Mouse (Mus musculus) embryonic facial prominence, embryonic 12.5 days (tissue): ENCODE results near the gene Qrich2. TPM values are rescaled to one million over a fixed set of nuclear protein-coding genes. Genes with fewer than 3 reads are reported as not detected.
"Not testable (repeated sequence)": the region's sequence is repeated elsewhere in the genome, so short reads cannot be mapped to it uniquely, and the experiment has no call there.

Source experiments
- ATAC-seq: fragments of 200-750 bp; cut with Nextera tagmentation; 2 replicates; pipeline ENCODE4 v1.8.0; 2017; ENCODE audit not compliant: insufficient number of reproducible peaks, insufficient read depth, low FRiP score, low TSS enrichment
- H3K27ac ChIP-seq: fragments of 300-500 bp; sonication (generic); 2 replicates; pipeline ENCODE4 v1.5.1; 2016; ENCODE audit warnings: mild to moderate bottlenecking
- H3K27me3 ChIP-seq: fragments of 300-500 bp; sonication (generic); 2 replicates; pipeline ENCODE4 v1.6.1; 2016; ENCODE audit warnings: mild to moderate bottlenecking, moderate library complexity
- H3K36me3 ChIP-seq: fragments of 300-500 bp; sonication (generic); 2 replicates; pipeline ENCODE4 v1.6.1; 2016; ENCODE audit warnings: mild to moderate bottlenecking
- H3K4me1 ChIP-seq: fragments of 300-500 bp; sonication (generic); 2 replicates; pipeline ENCODE4 v1.6.1; 2016
- H3K4me2 ChIP-seq: fragments of 300-500 bp; sonication (generic); replicated peaks from 2 replicates; pipeline ENCODE4 v1.6.1; 2016; ENCODE audit warnings: mild to moderate bottlenecking, moderate library complexity
- H3K4me3 ChIP-seq: fragments of 300-500 bp; sonication (generic); 2 replicates; pipeline ENCODE4 v1.5.1; 2016; ENCODE audit warnings: mild to moderate bottlenecking
- H3K9ac ChIP-seq: fragments of 300-500 bp; sonication (generic); 2 replicates; pipeline ENCODE4 v1.6.1; 2016; ENCODE audit warnings: mild to moderate bottlenecking, moderate library complexity
- H3K9me3 ChIP-seq: fragments of 300-500 bp; sonication (generic); 2 replicates; pipeline ENCODE4 v1.6.1; 2016; ENCODE audit warnings: mild to moderate bottlenecking, moderate library complexity
- WGBS: fragments of 180-500 bp; shearing (Covaris S2); methylation state at CpG from one replicate; pipeline ENCODE4 v1.1.7; 2016; 5-methylcytosine and 5-hydroxymethylcytosine counted together
- polyA plus RNA-seq: library from polyadenylated mRNA; unstranded; fragments of >200 nt; fragmentation: Nextera tagmentation; extraction: Ambion mirVana; gene quantifications from 2 replicates; pipeline ENCODE4 v1.2.1, GENCODE M21; 2016

The Qrich2 gene
- polyA plus RNA-seq, 1 experiment from 2014 or later = 0.14 TPM

DNA sequence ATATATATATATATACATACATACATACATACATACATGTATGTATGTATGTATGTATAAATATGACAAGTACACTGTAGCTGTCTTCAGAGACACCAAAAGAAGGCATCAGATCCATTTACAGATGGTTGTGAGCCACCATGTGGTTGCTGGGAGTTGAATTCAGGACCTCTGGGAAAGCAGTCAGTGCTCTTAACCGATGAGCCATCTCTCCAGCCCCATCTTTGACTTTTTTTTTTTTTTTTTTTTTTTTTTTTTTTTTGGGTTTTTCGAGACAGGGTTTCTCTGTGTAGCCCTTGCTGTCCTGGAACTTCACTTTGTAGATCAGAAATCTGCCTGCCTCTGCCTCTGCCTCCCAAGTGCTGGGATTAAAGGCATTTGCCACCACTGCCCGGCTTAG lies 2.3 kb upstream of the Qrich2 start:
- H3K27ac ChIP-seq, H3K9me3 ChIP-seq, H3K4me1 ChIP-seq, H3K4me2 ChIP-seq, H3K9ac ChIP-seq, ATAC-seq, H3K4me3 ChIP-seq, H3K27me3 ChIP-seq: not testable (repeated sequence)
- whole genome bisulfite sequencing = 93% methylated on average over 3 of the region's 3 CpGs
- peaks cover 42% of the 10 kb centered on the region for H3K36me3 ChIP-seq

- Histone ChIP-seq H3K27ac (no peak overlapping the region), H3K4me2 (no peak overlapping the region), H3K9ac (no peak overlapping the region), H3K9me3 (no peaks in the 10 kb centered on the region), H3K4me3 (no peak overlapping the region), H3K4me1 (no peaks in the 10 kb centered on the region), H3K36me3 (no peaks in the 10 kb centered on the region), H3K27me3 (no peaks in the 10 kb centered on the region; the same call in 1 of the 2 replicates)
- 9% methylated on average over 2 of the region's 2 CpGs for WGBS
- ATAC-seq = no peak
Observed at GRCm38 (mm10) chr11:116463833-116464232, 2.2 kb downstream of the Qrich2 start.

- 54% methylated on average over 5 of the region's 5 CpGs for WGBS
- ATAC-seq = no peak
- no peak overlapping the region for H3K27ac ChIP-seq
- no peaks in the 10 kb centered on the region for H3K9me3 ChIP-seq
- no peak overlapping the region for H3K4me3 ChIP-seq
- H3K27me3 ChIP-seq = no peaks in the 10 kb centered on the region; the same call in 1 of the 2 replicates
- no peaks in the 10 kb centered on the region for H3K4me1 ChIP-seq
- no peak overlapping the region for H3K9ac ChIP-seq
- no peak overlapping the region for H3K4me2 ChIP-seq
- H3K36me3 ChIP-seq = no peaks in the 10 kb centered on the region
Observed at GRCm38 (mm10) chr11:116463338-116463737, 2.7 kb downstream of the Qrich2 start.

DNA sequence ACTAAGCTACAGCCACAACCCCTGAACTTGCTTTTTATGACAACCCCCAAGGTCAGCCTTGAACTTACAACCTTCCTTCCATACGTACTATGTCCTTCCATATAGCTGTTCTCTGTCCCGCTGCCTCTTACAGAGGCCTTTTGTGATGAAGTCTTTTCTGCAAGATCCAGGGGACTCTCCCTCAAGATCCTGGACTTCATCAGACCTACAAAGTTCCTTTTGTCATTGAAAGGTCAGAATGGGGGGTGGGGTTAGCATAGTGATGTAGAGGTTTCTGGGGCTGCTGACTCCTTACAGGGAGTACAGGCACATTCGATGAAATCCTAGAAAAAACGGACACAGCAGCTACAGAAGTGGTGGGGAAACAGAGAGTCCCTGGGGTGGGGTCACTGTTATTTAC lies 6.3 kb downstream of the Qrich2 start:
- Histone ChIP-seq H3K4me1 (no peaks in the 10 kb centered on the region), H3K27ac (no peak overlapping the region), H3K9ac (no peak overlapping the region), H3K9me3 (no peaks in the 10 kb centered on the region), H3K4me3 (no peak overlapping the region), H3K4me2 (no peak overlapping the region), H3K36me3 (no peaks in the 10 kb centered on the region), H3K27me3 (no peaks in the 10 kb centered on the region)
- 40% methylated on average over 4 of the region's 4 CpGs for WGBS
- no peak for ATAC-seq

- Histone ChIP-seq H3K4me3 (no peak overlapping the region), H3K27ac (no peak overlapping the region), H3K4me1 (no peaks in the 10 kb centered on the region), H3K9me3 (no peaks in the 10 kb centered on the region), H3K36me3 (no peaks in the 10 kb centered on the region), H3K4me2 (no peak overlapping the region), H3K9ac (no peak overlapping the region), H3K27me3 (no peaks in the 10 kb centered on the region)
- 84% methylated on average over 8 of the region's 8 CpGs for WGBS
- ATAC-seq = no peak
Observed at GRCm38 (mm10) chr11:116456234-116456633, 9.8 kb downstream of the Qrich2 start.

GRCm38 (mm10) chr11:116453889-116454288 lies 12.2 kb downstream of the Qrich2 start:
- ATAC-seq = no peak
- 91% methylated on average over 10 of the region's 10 CpGs for WGBS
- no peaks in the 10 kb centered on the region for H3K4me1 ChIP-seq

DNA sequence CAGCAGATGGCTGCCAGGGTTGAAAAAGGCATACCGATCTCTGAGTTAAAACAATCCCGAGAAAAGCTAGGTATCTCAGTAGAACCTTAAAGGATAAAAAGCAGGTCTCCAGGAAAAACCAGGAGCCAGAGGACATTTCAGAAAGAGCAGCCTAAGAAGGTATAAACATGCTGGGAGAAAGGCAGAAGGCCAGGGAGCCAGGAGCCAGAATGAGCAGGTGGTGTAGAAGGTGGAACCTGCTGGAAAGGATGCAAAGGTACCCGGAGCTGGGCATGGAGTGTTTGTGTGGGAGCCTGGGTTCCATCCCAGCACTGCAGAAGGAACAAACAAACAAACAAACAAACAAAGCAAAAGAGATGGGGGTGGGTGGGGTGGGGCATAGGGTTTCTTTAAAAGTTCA lies 16.7 kb downstream of the Qrich2 start:
- WGBS = over 99% methylated on average over 3 of the region's 3 CpGs
- Histone ChIP-seq H3K27me3 (peaks cover 23% of the 10 kb centered on the region), H3K9ac (no peak overlapping the region), H3K4me1 (0 out of 2 replicates have a peak, but pooled peaks cover 6% of the 10 kb centered on the region), H3K4me3 (no peak overlapping the region), H3K36me3 (no peaks in the 10 kb centered on the region), H3K4me2 (no peak overlapping the region), H3K27ac (no peak overlapping the region), H3K9me3 (no peaks in the 10 kb centered on the region)
- ATAC-seq = no peak

More at GRCm38 (mm10) chr11:116453889-116454288, 12.2 kb downstream of the Qrich2 start:
- Histone ChIP-seq H3K9ac (no peak overlapping the region), H3K4me3 (no peak overlapping the region), H3K4me2 (no peak overlapping the region), H3K27me3 (no peaks in the 10 kb centered on the region), H3K27ac (no peak overlapping the region), H3K36me3 (no peaks in the 10 kb centered on the region), H3K9me3 (no peaks in the 10 kb centered on the region)

- H3K27me3 ChIP-seq = peaks cover 23% of the 10 kb centered on the region
- H3K9me3 ChIP-seq = no peaks in the 10 kb centered on the region
- WGBS = 77% methylated on average over 5 of the region's 5 CpGs
- H3K9ac ChIP-seq = no peak overlapping the region; the same call in 1 of the 2 replicates
- no peak overlapping the region for H3K4me2 ChIP-seq
- no peak for ATAC-seq
- H3K36me3 ChIP-seq = no peaks in the 10 kb centered on the region
- no peak overlapping the region for H3K4me3 ChIP-seq
- H3K4me1 ChIP-seq = 0 out of 2 replicates have a peak, but pooled peaks cover 8% of the 10 kb centered on the region
- H3K27ac ChIP-seq = no peak overlapping the region
Observed at GRCm38 (mm10) chr11:116447822-116448221, 18.2 kb downstream of the Qrich2 start.

DNA sequence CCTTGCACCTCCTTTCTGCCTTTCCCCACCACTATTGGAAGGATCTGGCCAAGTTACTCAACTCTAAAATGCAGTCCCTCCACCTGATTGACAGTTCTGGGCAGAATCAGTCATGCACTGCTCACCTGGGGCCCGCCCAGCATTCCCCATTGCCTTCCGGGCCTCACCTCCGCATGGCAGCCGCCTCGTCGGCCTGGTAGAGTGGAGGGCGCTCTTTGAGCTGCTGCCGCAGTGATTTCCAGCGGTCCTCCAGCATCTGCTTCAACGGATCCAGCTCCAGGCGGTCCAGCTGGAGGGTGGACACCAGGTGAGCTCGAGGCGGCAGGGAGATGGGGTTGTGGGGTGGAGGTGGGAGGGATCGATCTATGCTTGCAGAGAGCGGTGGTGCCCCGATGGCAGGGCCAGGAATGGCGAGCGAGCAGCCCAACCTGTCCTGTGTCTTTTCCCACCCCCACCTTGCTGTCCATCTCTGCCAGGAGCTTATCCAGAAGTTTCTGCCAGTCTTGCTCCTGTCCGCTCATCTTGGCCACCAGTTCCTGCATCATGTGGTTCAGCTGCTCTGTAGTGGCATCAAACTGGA lies 19.6 kb downstream of the Qrich2 start:
- no peak overlapping the region for H3K4me3 ChIP-seq
- ATAC-seq = 0 out of 2 replicates have a peak, but pooled peaks have one; percentile 6

DNA sequence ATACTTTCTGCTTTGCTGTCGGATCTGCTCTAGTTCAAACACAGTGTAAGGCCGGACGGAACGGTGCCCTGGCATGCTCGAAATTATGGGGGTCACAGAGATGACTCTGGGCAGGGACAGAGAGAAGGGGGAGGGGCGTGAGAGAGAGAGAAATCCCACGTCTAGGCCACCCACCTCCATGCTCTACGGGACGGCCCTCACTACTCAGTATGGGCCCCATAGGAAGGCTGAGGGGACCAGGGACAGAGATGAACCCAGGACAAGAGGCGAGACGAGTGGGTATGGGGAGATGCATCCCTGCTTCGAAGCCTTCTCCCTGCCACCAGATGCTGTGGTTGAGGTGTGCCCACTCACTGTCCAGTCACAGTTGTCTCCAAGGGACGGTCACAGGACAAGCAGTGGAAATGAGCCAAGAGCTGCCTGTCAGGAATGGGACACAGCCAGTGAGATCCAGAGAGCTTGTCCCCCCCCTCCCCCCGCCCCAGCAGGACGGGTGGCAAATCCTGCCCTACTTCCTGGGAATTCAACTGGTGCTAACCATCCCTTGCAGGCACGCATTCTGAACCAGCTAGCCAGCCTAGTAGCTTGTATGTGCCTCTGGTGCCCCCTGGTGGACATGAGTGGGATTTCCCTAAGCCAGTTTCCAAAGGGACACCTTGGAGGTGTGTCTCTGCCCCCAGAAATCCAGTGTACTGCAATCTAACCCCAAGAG lies 20.3 kb downstream of the Qrich2 start:
- Histone ChIP-seq H3K9me3 (no peaks in the 10 kb centered on the region), H3K27ac (no peak overlapping the region), H3K4me2 (no peak overlapping the region; the same call in 1 of the 2 replicates), H3K36me3 (0 out of 2 replicates have a peak, but pooled peaks cover under 1% of the 10 kb centered on the region), H3K27me3 (peaks cover 23% of the 10 kb centered on the region), H3K9ac (no peak overlapping the region), H3K4me3 (no peak overlapping the region), H3K4me1 (0 out of 2 replicates have a peak, but pooled peaks cover 10% of the 10 kb centered on the region)
- 25% methylated on average over 16 of the region's 16 CpGs for WGBS
- ATAC-seq = peak; percentile 23; the same call in 1 of the 2 replicates

More for the DNA sequence above, 19.6 kb downstream of the Qrich2 start:
- H3K27ac ChIP-seq = no peak overlapping the region
- 13% methylated on average over 19 of the region's 19 CpGs for WGBS
- peaks cover 23% of the 10 kb centered on the region for H3K27me3 ChIP-seq
- H3K36me3 ChIP-seq = no peaks in the 10 kb centered on the region
- H3K4me2 ChIP-seq = no peak overlapping the region
- H3K4me1 ChIP-seq = 0 out of 2 replicates have a peak, but pooled peaks cover 10% of the 10 kb centered on the region
- H3K9ac ChIP-seq = no peak overlapping the region; the same call in 1 of the 2 replicates
- H3K9me3 ChIP-seq = no peaks in the 10 kb centered on the region

GRCm38 (mm10) chr11:116443935-116444334 lies 22.1 kb downstream of the Qrich2 start:
- 88% methylated on average over 6 of the region's 6 CpGs for WGBS
- Histone ChIP-seq H3K9ac (no peak overlapping the region), H3K27me3 (peaks cover 23% of the 10 kb centered on the region), H3K9me3 (no peaks in the 10 kb centered on the region), H3K27ac (no peak overlapping the region), H3K36me3 (peaks cover 15% of the 10 kb centered on the region), H3K4me1 (peaks cover 10% of the 10 kb centered on the region; the same call in 1 of the 2 replicates), H3K4me3 (no peak overlapping the region), H3K4me2 (no peak overlapping the region)
- no peak for ATAC-seq

GRCm38 (mm10) chr11:116443311-116443710 lies 22.7 kb downstream of the Qrich2 start:
- Histone ChIP-seq H3K9ac (0 out of 2 replicates have a peak overlapping the region, but pooled peaks have one; percentile 2), H3K27me3 (peaks cover 19% of the 10 kb centered on the region), H3K27ac (0 out of 2 replicates have a peak overlapping the region, but pooled peaks have one; percentile 41), H3K4me3 (no peak overlapping the region), H3K4me1 (peaks cover 10% of the 10 kb centered on the region; the same call in 1 of the 2 replicates), H3K9me3 (no peaks in the 10 kb centered on the region), H3K36me3 (peaks cover 15% of the 10 kb centered on the region), H3K4me2 (no peak overlapping the region)
- no peak for ATAC-seq
- 82% methylated on average over 6 of the region's 6 CpGs for WGBS
